ENCODE assay signal across 8 mouse cellular contexts in genomic region chr1:132375256-132375655, GRCm38 (mm10). TPM values are rescaled to one million over a fixed set of nuclear protein-coding genes. Genes with fewer than 3 reads are reported as not detected.
DNase-seq lines count a peak whose midpoint lies in the region; ATAC-seq and TF ChIP-seq lines count a peak whose summit lies in the region.

No protein-coding gene starts in this region.

- peak overlapping the region; percentile 70 for H3K27ac ChIP-seq in lung, embryonic 15.5 days
- H3K27ac ChIP-seq in heart, postnatal 0 days (ENCODE audit: low read depth), result peak overlapping the region; percentile 49
- peak overlapping the region; percentile 49 for H3K27ac ChIP-seq in midbrain, embryonic 12.5 days (replicated peaks)
- H3K27ac ChIP-seq in thymus, adult 2 months (ENCODE audit: control insufficient read depth, insufficient read depth, low read length), result no peak overlapping the region

- no peak overlapping the region for H3K4me3 ChIP-seq in lung, embryonic 15.5 days
- no peak overlapping the region for H3K4me3 ChIP-seq in heart, postnatal 0 days (ENCODE audit: low read depth, low read length)
- H3K4me3 ChIP-seq in midbrain, embryonic 12.5 days, result no peak overlapping the region
- no peak overlapping the region for H3K4me3 ChIP-seq in thymus, adult 2 months (ENCODE audit: control insufficient read depth, insufficient read depth, low read length)

- peak; percentile 32 for DNase-seq in embryo, embryonic 11 days
- DNase-seq in embryo, embryonic 9.5 days (ENCODE audit: extremely low spot score), result no peak
- no peak for DNase-seq in lung, postnatal 36 days
- DNase-seq in heart, postnatal 0 days (ENCODE audit: low spot score), result peak; percentile 25
- no peak for DNase-seq in thymus, adult 2 months
- no peak for DNase-seq in cerebellum, postnatal 36 days

- no peak for TF ChIP-seq CTCF in heart, postnatal 0 days (IDR thresholded peaks at IDR 0.05; ENCODE audit: low read depth)
- no peak for TF ChIP-seq CTCF in thymus, adult 2 months (IDR thresholded peaks at IDR 0.05; ENCODE audit: borderline replicate concordance, control insufficient read depth, extremely low read depth, insufficient read depth, low read length, poor library complexity)

- H3K4me1 ChIP-seq in lung, embryonic 15.5 days, result peaks cover 69% of the 10 kb centered on the region
- peaks cover 44% of the 10 kb centered on the region for H3K4me1 ChIP-seq in heart, postnatal 0 days (ENCODE audit: control insufficient read depth, insufficient read depth)
- peaks cover 58% of the 10 kb centered on the region for H3K4me1 ChIP-seq in midbrain, embryonic 12.5 days
- H3K4me1 ChIP-seq in thymus, adult 2 months (replicated peaks; ENCODE audit: control insufficient read depth, insufficient read depth, low read length), result 0 out of 2 replicates have a peak, but pooled peaks cover 6% of the 10 kb centered on the region

- no peak for TF ChIP-seq EP300 in heart, postnatal 0 days (IDR thresholded peaks at IDR 0.05; ENCODE audit: low read depth)

- TF ChIP-seq POLR2A in thymus, adult 2 months (IDR thresholded peaks at IDR 0.05; ENCODE audit: control insufficient read depth, extremely low read depth, insufficient read depth, low read length, poor library complexity), result no peak

- 38% methylated on average over 4 of the region's 4 CpGs for WGBS in lung, embryonic 15.5 days
- WGBS in heart, postnatal 0 days, result 19% methylated on average over 4 of the region's 4 CpGs
- WGBS in midbrain, embryonic 12.5 days, result 54% methylated on average over 4 of the region's 4 CpGs
- WGBS in thymus, adult 2 months, result 79% methylated on average over 4 of the region's 4 CpGs

- H3K9me3 ChIP-seq in lung, embryonic 15.5 days, result no peaks in the 10 kb centered on the region
- no peaks in the 10 kb centered on the region for H3K9me3 ChIP-seq in heart, postnatal 0 days (replicated peaks; ENCODE audit: control insufficient read depth, low read length)
- no peaks in the 10 kb centered on the region for H3K9me3 ChIP-seq in midbrain, embryonic 12.5 days

- H3K4me2 ChIP-seq in lung, embryonic 15.5 days, result no peak overlapping the region
- no peak overlapping the region for H3K4me2 ChIP-seq in heart, postnatal 0 days (ENCODE audit: low read depth, low read length)
- no peak overlapping the region for H3K4me2 ChIP-seq in midbrain, embryonic 12.5 days (replicated peaks)

- no peak overlapping the region for H3K9ac ChIP-seq in lung, embryonic 15.5 days
- H3K9ac ChIP-seq in heart, postnatal 0 days (replicated peaks; ENCODE audit: low read depth, low read length), result no peak overlapping the region
- no peak overlapping the region; the same call in 1 of the 2 replicates for H3K9ac ChIP-seq in midbrain, embryonic 12.5 days (replicated peaks)

- H3K27me3 ChIP-seq in lung, embryonic 15.5 days, result no peaks in the 10 kb centered on the region
- no peaks in the 10 kb centered on the region for H3K27me3 ChIP-seq in heart, postnatal 0 days (ENCODE audit: control insufficient read depth, insufficient read depth, low read length)
- no peaks in the 10 kb centered on the region for H3K27me3 ChIP-seq in midbrain, embryonic 12.5 days
- no peaks in the 10 kb centered on the region for H3K27me3 ChIP-seq in thymus, adult 2 months (ENCODE audit: control insufficient read depth, insufficient read depth, low read length)

- ATAC-seq in lung, embryonic 15.5 days (ENCODE audit: borderline replicate concordance, extremely low read depth, low FRiP score, low TSS enrichment), result no peak
- no peak; the same call in 1 of the 2 replicates for ATAC-seq in heart, postnatal 0 days (ENCODE audit: insufficient read depth, low read depth)
- no peak for ATAC-seq in midbrain, embryonic 12.5 days (ENCODE audit: low FRiP score, low read depth)

- H3K36me3 ChIP-seq in lung, embryonic 15.5 days, result 0 out of 2 replicates have a peak, but pooled peaks cover 4% of the 10 kb centered on the region
- peaks cover 15% of the 10 kb centered on the region for H3K36me3 ChIP-seq in heart, postnatal 0 days (replicated peaks; ENCODE audit: control insufficient read depth, insufficient read depth, low read length)
- peaks cover 45% of the 10 kb centered on the region for H3K36me3 ChIP-seq in midbrain, embryonic 12.5 days
- no peaks in the 10 kb centered on the region for H3K36me3 ChIP-seq in thymus, adult 2 months (ENCODE audit: control insufficient read depth, insufficient read depth, low read length)

RNA-seq across cellular contexts. Expression of gene Tmcc2, which starts 15.8 kb away (rescaled TPM):
- polyA plus RNA-seq in lung, embryonic 15.5 days (2015; fragmentation: Nextera tagmentation; extraction: Ambion mirVana), result 10.7 and 13.2 TPM in 2 replicates
- 19.9 and 20.4 TPM in 2 replicates for total RNA-seq in heart, postnatal 0 days (2014; rRNA removed; ENCODE audit: low replicate concordance)
- 4.6 and 6.5 TPM in 2 replicates for polyA plus RNA-seq in heart, postnatal 0 days (2015; fragmentation: Nextera tagmentation; extraction: Ambion mirVana)
- 35.4 and 36.8 TPM in 2 replicates for polyA plus RNA-seq in midbrain, embryonic 12.5 days (2016; fragmentation: Nextera tagmentation; extraction: Ambion mirVana)
- 4.1 and 5.3 TPM in 2 replicates for polyA plus RNA-seq in thymus, adult 2 months (2012; rRNA removed)

RNA-seq across cellular contexts. Expression of gene Dstyk, which starts 42.1 kb away (rescaled TPM):
- polyA plus RNA-seq in lung, embryonic 15.5 days (2015; fragmentation: Nextera tagmentation; extraction: Ambion mirVana), result 14.5 and 15.4 TPM in 2 replicates
- 6.7 and 37.6 TPM in 2 replicates for total RNA-seq in heart, postnatal 0 days (2014; rRNA removed; ENCODE audit: low replicate concordance)
- 6.3 and 6.7 TPM in 2 replicates for polyA plus RNA-seq in heart, postnatal 0 days (2015; fragmentation: Nextera tagmentation; extraction: Ambion mirVana)
- polyA plus RNA-seq in midbrain, embryonic 12.5 days (2016; fragmentation: Nextera tagmentation; extraction: Ambion mirVana), result 17.6 and 17.9 TPM in 2 replicates
- polyA plus RNA-seq in thymus, adult 2 months (2012; rRNA removed), result 6.3 and 6.8 TPM in 2 replicates

RNA-seq across cellular contexts. Expression of gene Nuak2, which starts 59.3 kb away (rescaled TPM):
- polyA plus RNA-seq in lung, embryonic 15.5 days (2015; fragmentation: Nextera tagmentation; extraction: Ambion mirVana), result 19.5 and 21.1 TPM in 2 replicates
- 0.76 and 2.6 TPM in 2 replicates for total RNA-seq in heart, postnatal 0 days (2014; rRNA removed; ENCODE audit: low replicate concordance)
- polyA plus RNA-seq in heart, postnatal 0 days (2015; fragmentation: Nextera tagmentation; extraction: Ambion mirVana), result 2.0 and 2.2 TPM in 2 replicates
- 94.9 and 101 TPM in 2 replicates for polyA plus RNA-seq in midbrain, embryonic 12.5 days (2016; fragmentation: Nextera tagmentation; extraction: Ambion mirVana)
- polyA plus RNA-seq in thymus, adult 2 months (2012; rRNA removed), result 5.6 and 5.7 TPM in 2 replicates

Comparison
In these comparisons a context has a peak if more than half of its experiments do, and no peak if none do; other contexts are left out.
1. DNase-seq: peak in embryo, embryonic 11 days (single experiment) and heart, postnatal 0 days (single experiment); none in embryo, embryonic 9.5 days (single experiment), lung, postnatal 36 days (single experiment), thymus, adult 2 months (single experiment) and cerebellum, postnatal 36 days (0 of 2).